Mouse (Mus musculus) layer of hippocampus, adult 9-11 months (tissue): ENCODE measurements at regions not wholly inside any gene's neighbourhood (a gene's known extent, or its start where the extent isn't known, plus 50 kb on each side); places are given as distances from the start of the nearest gene placed in this dataset.
A peak's percentile ranks its signal among the peaks of the same experiment; 100 is the strongest.

ENCODE experiments used
- DNase-seq: peaks from one replicate; pipeline ENCODE4 v3.0.0; 2022

GRCm38 (mm10) chr4:75213176-75213476 is 65.0 kb downstream of the Dmac1 start:
- no peak for DNase-seq

DNA sequence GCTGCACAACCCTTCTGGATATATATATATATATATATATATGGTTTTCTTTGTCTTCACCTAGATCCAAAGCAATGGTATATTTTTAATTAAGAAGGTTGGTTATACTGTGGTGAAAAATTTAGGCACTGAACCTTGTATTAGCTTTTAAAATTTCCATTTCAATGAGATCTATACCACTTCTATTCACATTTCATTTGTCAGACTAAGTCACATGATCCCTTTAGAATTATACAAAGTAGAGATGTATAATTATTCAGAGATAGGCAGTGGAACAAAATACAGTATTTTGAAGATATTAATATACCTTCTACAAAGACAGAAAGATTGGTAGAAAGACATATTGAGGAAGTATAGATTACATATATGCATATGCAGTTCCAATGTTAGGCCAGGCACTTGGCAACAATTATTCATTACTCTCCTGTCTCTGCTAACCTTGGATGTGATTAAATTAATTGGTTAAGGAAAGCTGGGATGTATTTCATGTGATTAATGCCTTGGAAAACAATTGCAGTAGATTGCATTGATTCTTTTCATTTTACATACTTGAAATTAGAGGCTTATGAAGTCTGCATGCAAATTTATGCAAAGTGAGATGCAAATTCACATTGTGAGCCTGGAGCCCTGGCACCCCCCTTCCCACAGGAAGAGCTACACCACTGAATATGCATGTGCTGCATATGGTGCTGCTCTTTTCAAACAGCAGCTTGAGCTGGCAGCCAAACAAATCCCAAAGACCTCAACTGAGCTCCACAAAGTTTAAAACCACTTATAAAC is 65.5 kb downstream of the Dmac1 start:
- peak; percentile 71 for DNase-seq
